Mouse (Mus musculus) intestine, postnatal 0 days (tissue): ENCODE data around the gene Ostc. TPM values are rescaled to one million over a fixed set of nuclear protein-coding genes. Genes with fewer than 3 reads are reported as not detected.
A peak's percentile ranks its signal among the peaks of the same experiment; 100 is the strongest.

Experiments
- ATAC-seq: fragments of 200-750 bp; cut with Nextera tagmentation; 2 replicates; pipeline ENCODE4 v1.8.0; 2017; ENCODE audit warnings: mild to moderate bottlenecking, moderate TSS enrichment, moderate library complexity
- H3K27ac ChIP-seq: fragments of 300-500 bp; sonication (generic); 2 replicates; pipeline ENCODE4 v1.5.1; 2014; ENCODE audit warnings: mild to moderate bottlenecking, low read depth, low read length, moderate library complexity
- H3K27me3 ChIP-seq: fragments of 300-500 bp; sonication (generic); replicated peaks from 2 replicates; pipeline ENCODE4 v1.6.1; 2014; ENCODE audit warnings: low read length, mixed read lengths; ENCODE audit not compliant: control insufficient read depth, insufficient read depth
- H3K36me3 ChIP-seq: fragments of 300-500 bp; sonication (generic); 2 replicates; pipeline ENCODE4 v1.6.1; 2014; ENCODE audit warnings: mild to moderate bottlenecking, moderate library complexity; ENCODE audit not compliant: control insufficient read depth, insufficient read depth
- H3K4me1 ChIP-seq: fragments of 300-500 bp; sonication (generic); replicated peaks from 2 replicates; pipeline ENCODE4 v1.6.1; 2014; ENCODE audit warnings: antibody characterized with exemption, low read length, mixed read lengths; ENCODE audit not compliant: control insufficient read depth, insufficient read depth
- H3K4me2 ChIP-seq: fragments of 300-500 bp; sonication (generic); replicated peaks from 2 replicates; pipeline ENCODE4 v1.6.1; 2014; ENCODE audit warnings: low read depth, mild to moderate bottlenecking, moderate library complexity
- H3K4me3 ChIP-seq: fragments of 300-500 bp; sonication (generic); 2 replicates; pipeline ENCODE4 v1.5.1; 2014; ENCODE audit warnings: low read depth, low read length
- H3K9ac ChIP-seq: fragments of 300-500 bp; sonication (generic); 2 replicates; pipeline ENCODE4 v1.6.1; 2014; ENCODE audit warnings: mild to moderate bottlenecking, low read depth, low read length
- H3K9me3 ChIP-seq: fragments of 300-500 bp; sonication (generic); 2 replicates; pipeline ENCODE4 v1.6.1; 2016; ENCODE audit warnings: mixed run types; ENCODE audit not compliant: control insufficient read depth
- CTCF ChIP-seq: sonication (generic); IDR thresholded peaks from 2 replicates; pipeline ENCODE4 v1.5.1; 2016; ENCODE audit warnings: low read depth, mild to moderate bottlenecking, control low read depth, antibody characterized with exemption, moderate library complexity
- WGBS: fragments of 180-500 bp; shearing (Covaris S2); extraction: QIAGEN DNeasy Blood & Tissue Kit; methylation state at CpG from one replicate; pipeline ENCODE4 v1.1.7; 2014; 5-methylcytosine and 5-hydroxymethylcytosine counted together
- polyA plus RNA-seq: library from polyadenylated mRNA; unstranded; fragments of >200 nt; fragmentation: Nextera tagmentation; extraction: Ambion mirVana; gene quantifications from 2 replicates; pipeline ENCODE4 v1.2.1, GENCODE M21; 2015

The Ostc gene
- polyA plus RNA-seq, 1 experiment from 2014 or later, result 278 TPM

DNA sequence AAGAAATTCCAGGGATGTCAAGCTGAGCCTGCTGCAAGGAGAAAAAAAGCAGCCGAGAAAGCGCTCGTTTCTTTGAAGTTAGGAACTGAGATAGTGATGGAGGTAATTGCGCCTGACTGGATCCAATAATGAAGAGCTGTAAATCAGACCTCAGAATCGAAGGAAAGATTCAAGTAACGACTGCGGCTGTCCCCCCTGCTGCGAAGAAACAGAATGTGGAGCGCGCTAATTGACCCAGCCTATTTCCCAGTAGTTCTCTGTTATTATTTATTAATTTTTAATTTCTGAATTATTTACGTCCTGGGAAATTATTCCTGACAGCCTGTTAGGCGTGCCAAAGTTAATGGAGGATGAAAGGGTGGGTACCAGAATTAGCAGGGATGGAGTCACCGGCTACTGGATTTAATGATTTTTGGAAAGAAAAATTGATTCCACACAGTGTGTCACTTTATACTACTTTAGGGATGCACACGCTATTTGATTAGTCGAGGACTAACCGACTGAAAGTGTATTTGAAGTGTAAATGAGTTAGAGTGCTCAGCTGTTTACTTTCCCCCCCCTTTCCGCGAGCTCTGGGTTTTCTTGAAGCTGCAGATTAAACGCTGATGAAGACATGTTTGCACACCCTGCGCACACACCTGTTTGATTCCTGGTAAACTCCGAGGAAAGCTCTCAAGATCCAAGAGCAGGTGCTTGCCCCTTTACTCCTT lies 28.6 kb upstream of the Ostc start:
- Histone ChIP-seq H3K4me1 (no peaks in the 10 kb centered on the region), H3K9me3 (no peaks in the 10 kb centered on the region), H3K27ac (no peak overlapping the region), H3K4me3 (no peak overlapping the region), H3K27me3 (no peaks in the 10 kb centered on the region), H3K36me3 (no peaks in the 10 kb centered on the region), H3K9ac (no peak overlapping the region), H3K4me2 (no peak overlapping the region)
- WGBS, result 24% methylated on average over 21 of the region's 21 CpGs
- TF ChIP-seq CTCF, result no peak
- no peak for ATAC-seq

GRCm38 (mm10) chr3:130736758-130737157 lies 27.5 kb upstream of the Ostc start:
- no peaks in the 10 kb centered on the region for H3K36me3 ChIP-seq
- no peak overlapping the region for H3K4me2 ChIP-seq
- no peaks in the 10 kb centered on the region for H3K27me3 ChIP-seq
- no peaks in the 10 kb centered on the region for H3K4me1 ChIP-seq
- H3K4me3 ChIP-seq, result no peak overlapping the region
- TF ChIP-seq CTCF, result no peak
- H3K9me3 ChIP-seq, result no peaks in the 10 kb centered on the region
- no peak overlapping the region for H3K9ac ChIP-seq
- whole genome bisulfite sequencing, result 40% methylated on average over 4 of the region's 4 CpGs
- H3K27ac ChIP-seq, result no peak overlapping the region
- no peak for ATAC-seq

- peak; percentile 99 for ATAC-seq
- TF ChIP-seq CTCF, result 0 out of 2 replicates have a peak, but pooled peaks have one; percentile 10
- 0 out of 2 replicates have a peak, but pooled peaks cover 11% of the 10 kb centered on the region for H3K4me1 ChIP-seq
- H3K4me3 ChIP-seq, result peak within 1 kb of the TSS; percentile 95
- under 1% methylated on average over 45 of the region's 45 CpGs for WGBS
- peak within 1 kb of the TSS; percentile 85 for H3K27ac ChIP-seq
- H3K9ac ChIP-seq, result peak within 1 kb of the TSS; percentile 93
- no peaks in the 10 kb centered on the region for H3K27me3 ChIP-seq
- H3K9me3 ChIP-seq, result no peaks in the 10 kb centered on the region
- H3K4me2 ChIP-seq, result peak within 1 kb of the TSS; percentile 77
- peaks cover 36% of the 10 kb centered on the region for H3K36me3 ChIP-seq
Measured at GRCm38 (mm10) chr3:130730189-130730653, 21.0 kb upstream of the Ostc start, which contains the start of gene Rpl34. TSS of gene Rpl34 (minus strand) at chr3:130730398.

DNA sequence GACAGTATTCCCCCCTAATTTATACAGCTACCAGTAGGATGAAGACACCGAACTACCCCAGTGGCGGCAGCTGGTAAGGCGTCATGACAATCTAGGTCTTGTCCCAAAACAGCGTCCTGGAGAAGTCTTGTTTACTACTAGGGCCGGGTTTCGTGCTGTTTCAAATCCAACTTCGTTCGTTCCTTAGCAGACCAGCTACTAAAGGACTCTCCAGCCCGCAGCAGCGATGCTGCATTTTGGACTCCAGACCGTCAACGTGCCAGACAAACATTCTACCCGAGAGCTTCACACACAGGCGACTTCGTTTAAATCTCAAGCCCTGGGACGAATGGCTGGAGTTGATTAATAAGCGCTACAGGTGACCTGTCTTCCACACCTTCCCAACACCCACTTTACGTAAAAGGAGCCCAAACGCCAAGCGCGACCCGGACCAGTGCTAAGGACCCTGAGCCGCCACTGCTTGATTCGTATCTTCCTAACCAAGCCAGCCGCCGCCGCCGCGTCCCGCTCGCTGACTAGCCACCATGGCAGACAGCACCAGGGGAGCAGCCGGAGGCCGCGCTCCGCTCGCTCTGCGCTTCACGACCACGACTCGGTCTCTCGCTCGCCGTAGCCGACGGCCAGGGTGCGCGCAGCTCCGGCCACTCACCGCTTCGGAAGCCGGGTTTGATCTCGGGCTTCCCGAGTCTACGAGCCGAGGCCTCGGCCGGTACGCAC lies 20.4 kb upstream of the Ostc start:
- Histone ChIP-seq H3K9me3 (no peaks in the 10 kb centered on the region), H3K27me3 (no peaks in the 10 kb centered on the region), H3K9ac (peak overlapping the region; percentile 93), H3K4me2 (peak overlapping the region; percentile 77), H3K4me3 (peak overlapping the region; percentile 95), H3K4me1 (0 out of 2 replicates have a peak, but pooled peaks cover 11% of the 10 kb centered on the region), H3K36me3 (peaks cover 39% of the 10 kb centered on the region), H3K27ac (peak overlapping the region; percentile 85)
- under 1% methylated on average over 58 of the region's 58 CpGs for WGBS
- ATAC-seq, result peak; percentile 68
- TF ChIP-seq CTCF, result peak; percentile 55

- peak overlapping the region; percentile 9; the same call in 1 of the 2 replicates for H3K27ac ChIP-seq
- no peak for ATAC-seq
- WGBS, result 79% methylated on average over 4 of the region's 4 CpGs
- TF ChIP-seq CTCF, result no peak
- H3K4me2 ChIP-seq, result no peak overlapping the region
- H3K4me3 ChIP-seq, result no peak overlapping the region
- H3K27me3 ChIP-seq, result no peaks in the 10 kb centered on the region
- H3K4me1 ChIP-seq, result 0 out of 2 replicates have a peak, but pooled peaks cover 11% of the 10 kb centered on the region
- no peaks in the 10 kb centered on the region for H3K9me3 ChIP-seq
- H3K36me3 ChIP-seq, result peaks cover 43% of the 10 kb centered on the region
- peak overlapping the region; percentile 19; the same call in 1 of the 2 replicates for H3K9ac ChIP-seq
Measured at GRCm38 (mm10) chr3:130727676-130728075, 18.4 kb upstream of the Ostc start.

DNA sequence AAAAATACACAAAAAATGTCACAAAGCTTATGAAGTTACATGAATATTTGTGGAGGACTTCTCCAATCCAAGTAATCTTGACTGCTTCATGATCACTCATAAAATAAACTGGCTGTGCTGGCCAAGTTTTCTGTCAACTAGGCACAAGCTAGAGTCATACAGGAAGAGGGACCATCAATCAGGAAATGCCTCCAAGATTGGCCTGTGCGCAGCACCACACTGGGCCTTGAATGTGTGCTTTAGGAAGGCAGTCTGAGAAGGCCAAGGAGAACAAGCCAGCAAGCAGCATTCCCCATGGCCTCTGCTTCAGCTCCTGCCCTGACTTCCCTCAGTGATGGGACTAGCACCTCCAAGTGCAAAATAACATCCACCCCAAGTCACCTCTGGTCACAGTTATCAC lies 17.8 kb upstream of the Ostc start:
- H3K9ac ChIP-seq, result no peak overlapping the region
- 0 out of 2 replicates have a peak, but pooled peaks cover 11% of the 10 kb centered on the region for H3K4me1 ChIP-seq
- WGBS, result 90% methylated on average over 1 of the region's 1 CpGs
- H3K4me3 ChIP-seq, result no peak overlapping the region
- no peaks in the 10 kb centered on the region for H3K9me3 ChIP-seq
- H3K4me2 ChIP-seq, result no peak overlapping the region
- H3K27ac ChIP-seq, result no peak overlapping the region
- H3K36me3 ChIP-seq, result peaks cover 43% of the 10 kb centered on the region
- no peak for TF ChIP-seq CTCF
- no peaks in the 10 kb centered on the region for H3K27me3 ChIP-seq
- ATAC-seq, result no peak
